Mouse (Mus musculus) kidney, postnatal 36 days (tissue): ENCODE results near the gene Insl5.

Experiments used
- DNase-seq, 2 experiments: peaks; one replicate each; pipeline ENCODE4 v3.0.0; 2021 to 2022; ENCODE audit warnings: mixed read lengths in 2 of 2

Insl5 gene

DNA sequence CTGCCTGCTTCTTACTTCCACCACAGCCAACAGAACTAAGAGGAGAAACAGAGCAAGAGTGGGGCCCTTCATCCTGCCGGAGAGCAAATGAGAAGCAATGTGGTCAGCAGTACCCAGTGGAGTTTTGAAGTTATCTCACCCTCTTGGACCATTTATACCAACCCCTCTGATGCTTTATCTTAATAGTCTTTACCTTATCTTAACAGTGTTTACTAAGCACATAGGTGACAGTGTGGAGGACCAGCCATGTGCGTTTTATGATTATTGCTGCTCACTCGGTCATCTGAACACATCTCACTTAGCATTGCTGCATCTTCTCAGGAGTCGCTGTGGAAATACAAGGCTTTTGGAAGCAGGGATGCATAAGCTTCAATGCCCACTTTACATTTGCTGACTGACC lies at the start of gene Insl5:
Gene Insl5, minus strand, starts transcription at position 222 of the 400 bp plus-strand sequence.
- no peak for DNase-seq

DNA sequence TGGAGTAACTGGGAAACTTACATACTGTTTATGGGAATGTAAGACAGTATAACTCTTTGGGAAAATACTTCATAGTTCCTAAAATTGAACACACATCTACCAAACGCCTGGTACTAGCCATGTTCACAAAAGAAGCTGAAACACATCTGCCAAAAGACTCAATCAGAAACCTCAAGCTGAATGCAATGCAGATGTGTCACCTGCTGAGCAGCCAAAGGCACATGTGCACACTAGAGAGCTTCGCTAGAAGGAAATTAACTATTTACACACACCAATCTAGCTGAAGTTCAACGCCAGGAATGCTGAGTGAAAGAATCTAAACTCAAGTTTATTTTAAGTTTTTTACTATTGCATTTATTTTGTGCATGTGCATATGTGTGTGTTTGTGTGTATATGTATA lies 44.0 kb upstream of the Insl5 start:
- no peak for DNase-seq

DNA sequence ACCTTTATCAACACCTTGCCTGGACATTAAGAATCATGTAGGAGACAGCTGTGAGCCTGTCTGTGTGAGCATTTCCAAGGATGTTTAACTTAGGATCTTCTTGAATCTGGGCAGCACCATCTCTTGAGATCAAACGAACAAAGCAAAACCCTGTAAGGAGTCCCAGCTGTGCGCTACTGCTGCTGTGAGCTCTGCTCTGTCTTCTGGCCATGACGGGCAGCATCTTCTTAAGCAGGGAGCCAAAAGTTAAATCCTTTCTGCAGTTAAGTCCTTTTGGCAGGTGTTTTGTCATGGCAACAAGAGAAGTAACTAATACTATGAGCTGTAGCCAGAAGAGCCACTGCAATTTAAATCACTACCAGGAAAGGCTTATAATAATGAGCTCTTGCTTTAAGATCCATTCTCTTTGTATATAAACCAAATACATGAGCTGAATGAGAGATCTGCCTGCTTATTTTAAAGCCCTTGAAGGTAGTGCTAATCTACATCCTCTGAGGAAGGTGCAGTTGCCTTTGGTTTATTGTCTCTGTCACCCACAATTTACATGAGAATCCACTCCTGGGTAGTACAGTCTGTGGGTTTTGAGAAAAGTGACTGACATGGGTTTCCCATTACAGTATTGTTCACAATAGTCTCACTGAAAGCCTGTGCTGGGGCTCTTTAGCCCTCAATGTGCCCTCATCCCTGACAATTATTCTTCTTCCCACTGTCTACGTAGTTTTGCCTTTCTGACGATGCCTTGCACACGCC lies 41.4 kb upstream of the Insl5 start:
- no peak for DNase-seq

DNA sequence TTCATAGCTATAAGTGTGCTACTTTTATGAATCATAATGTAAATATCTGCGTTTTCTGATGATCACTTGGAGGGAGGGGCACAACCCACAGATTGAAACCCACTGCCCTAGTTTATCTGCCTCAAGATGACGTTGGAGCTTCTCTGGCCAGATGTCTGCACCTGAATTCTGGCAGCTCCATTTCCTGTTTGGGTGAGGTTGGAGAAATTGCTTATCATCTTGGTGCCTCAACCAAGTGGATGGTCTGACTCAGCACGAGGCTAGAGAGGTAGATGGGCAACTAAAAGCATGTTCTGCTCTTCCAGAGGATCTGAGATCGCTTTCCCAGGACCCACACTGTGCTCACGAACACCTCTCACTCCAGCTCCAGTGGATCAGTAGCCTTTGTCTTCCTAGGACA lies 38.3 kb upstream of the Insl5 start:
- DNase-seq = no peak

DNA sequence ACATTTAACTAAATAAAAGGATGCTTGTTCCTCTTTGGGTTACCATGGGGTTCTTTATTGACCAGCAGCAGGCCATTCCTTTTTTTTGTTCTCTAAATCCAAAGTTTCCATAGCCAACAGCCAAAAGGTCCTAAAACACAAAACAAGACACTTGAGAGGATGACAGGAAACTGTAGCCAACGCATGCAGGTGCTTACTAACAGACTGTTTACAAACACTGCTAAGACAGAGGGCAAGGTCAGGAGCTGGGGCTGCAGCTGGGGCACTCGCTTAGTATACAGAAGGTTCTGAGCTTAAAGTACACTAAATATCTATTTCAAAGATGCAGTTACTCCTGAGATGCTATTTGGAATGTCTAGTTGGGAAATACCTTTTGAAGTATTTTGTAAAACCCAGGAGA lies 37.8 kb upstream of the Insl5 start:
- DNase-seq = no peak

DNA sequence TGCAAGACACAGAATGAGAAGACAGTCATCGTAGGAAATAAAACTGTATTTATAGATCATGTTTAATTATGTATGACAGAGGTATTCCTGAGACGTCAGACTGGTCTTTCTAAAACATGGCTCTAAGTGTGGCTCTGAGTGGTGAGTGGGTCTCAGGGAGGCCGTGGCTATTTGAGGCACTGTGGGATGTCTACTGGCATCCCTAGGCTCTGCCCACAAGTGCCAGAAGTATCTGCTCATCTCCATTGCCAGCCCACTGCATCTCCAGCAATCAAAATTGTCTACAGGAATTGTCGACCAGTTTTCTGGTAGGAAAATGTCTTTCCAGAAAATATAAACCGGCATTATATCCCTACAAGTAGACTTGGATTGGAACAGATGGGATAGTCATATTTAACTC lies 30.3 kb upstream of the Insl5 start:
- DNase-seq = no peak

DNA sequence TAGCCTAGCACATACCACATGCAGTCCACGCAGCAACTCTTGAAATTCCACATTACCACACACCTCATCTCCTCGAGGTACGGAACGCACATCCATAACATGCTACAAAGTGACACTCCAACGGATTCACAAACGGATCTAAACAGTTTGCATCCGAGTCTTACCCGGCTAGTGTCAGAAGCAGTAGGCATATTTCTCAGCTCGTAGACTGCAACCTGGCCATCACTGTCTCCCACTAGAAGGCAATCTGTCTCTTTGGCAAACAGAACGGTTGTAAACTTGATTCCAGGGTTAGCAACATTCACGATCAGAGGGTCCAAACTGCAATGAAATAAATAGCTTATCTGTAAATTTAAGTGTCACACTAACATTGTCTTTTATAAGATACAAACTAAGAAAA lies 21.4 kb upstream of the Insl5 start:
- DNase-seq = no peak

DNA sequence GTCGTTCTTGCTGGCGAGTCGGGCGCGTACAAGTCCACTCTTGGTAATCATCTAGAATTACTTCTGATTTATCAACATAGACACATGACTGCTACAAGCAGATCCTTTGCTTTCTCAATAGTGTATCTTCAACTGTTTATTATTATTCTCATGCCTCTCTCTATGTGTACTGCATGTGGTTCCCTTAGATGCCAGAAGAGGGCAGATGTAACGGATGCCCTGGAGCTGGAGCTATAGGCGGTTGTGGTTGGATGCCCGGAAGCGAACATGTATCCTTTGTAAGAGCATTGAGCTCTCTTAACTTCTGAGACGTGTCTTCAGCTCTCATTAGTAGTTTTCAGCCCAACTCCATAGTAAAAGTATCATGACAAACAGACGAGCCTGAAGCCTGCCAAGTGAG lies 16.4 kb upstream of the Insl5 start:
- no peak for DNase-seq

DNA sequence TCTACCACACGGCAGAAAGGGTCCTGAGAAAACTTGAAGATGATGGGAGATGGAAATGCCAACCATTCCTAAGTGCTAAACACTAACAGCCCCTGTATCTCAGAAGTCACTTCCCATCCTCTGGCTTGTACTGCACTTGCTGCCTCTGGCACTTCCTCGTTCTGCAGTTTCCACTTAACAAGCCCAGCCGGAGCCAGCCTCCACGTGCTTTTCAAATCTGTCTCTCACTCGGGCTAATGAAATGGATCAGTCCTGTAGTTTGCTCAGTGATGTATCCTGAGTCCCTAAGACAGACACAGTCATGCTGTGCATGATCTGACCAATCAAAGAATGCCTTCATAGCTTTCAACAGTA lies 13.2 kb upstream of the Insl5 start:
- DNase-seq = no peak

DNA sequence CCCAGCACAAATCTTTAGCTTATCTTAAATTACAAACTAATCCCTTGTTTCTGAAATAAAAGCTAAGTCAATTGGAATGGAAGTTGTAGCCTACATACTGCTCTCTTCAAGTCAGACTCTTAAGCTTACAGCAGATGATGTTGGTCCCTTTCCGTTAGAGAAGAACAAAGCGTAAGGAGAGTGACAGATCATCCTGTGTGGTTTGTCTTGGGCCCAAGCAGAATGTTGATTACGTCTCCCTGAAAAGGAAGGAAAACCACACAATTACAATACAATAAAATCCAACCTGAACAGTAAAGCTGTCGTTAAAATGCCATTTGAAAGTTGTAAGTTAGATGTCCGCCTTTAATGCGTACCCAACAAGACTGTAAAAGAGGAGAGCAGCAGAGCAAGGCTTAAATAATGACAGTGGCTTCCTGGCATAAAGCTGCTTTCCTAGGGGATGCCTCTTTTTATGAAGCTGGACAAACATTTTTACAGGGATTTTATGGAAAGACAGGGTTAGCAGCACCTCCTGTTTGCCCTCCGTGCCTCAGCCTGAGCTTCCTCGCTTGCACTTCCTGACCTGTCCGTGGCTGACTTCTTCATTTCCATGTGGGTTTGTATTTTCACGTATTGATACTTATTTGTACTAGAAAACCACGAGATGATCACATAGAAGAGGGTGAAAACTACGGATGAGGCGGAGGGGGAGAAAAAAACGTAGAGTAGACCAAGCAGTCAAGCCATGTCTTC lies 12.6 kb upstream of the Insl5 start:
- DNase-seq = no peak

DNA sequence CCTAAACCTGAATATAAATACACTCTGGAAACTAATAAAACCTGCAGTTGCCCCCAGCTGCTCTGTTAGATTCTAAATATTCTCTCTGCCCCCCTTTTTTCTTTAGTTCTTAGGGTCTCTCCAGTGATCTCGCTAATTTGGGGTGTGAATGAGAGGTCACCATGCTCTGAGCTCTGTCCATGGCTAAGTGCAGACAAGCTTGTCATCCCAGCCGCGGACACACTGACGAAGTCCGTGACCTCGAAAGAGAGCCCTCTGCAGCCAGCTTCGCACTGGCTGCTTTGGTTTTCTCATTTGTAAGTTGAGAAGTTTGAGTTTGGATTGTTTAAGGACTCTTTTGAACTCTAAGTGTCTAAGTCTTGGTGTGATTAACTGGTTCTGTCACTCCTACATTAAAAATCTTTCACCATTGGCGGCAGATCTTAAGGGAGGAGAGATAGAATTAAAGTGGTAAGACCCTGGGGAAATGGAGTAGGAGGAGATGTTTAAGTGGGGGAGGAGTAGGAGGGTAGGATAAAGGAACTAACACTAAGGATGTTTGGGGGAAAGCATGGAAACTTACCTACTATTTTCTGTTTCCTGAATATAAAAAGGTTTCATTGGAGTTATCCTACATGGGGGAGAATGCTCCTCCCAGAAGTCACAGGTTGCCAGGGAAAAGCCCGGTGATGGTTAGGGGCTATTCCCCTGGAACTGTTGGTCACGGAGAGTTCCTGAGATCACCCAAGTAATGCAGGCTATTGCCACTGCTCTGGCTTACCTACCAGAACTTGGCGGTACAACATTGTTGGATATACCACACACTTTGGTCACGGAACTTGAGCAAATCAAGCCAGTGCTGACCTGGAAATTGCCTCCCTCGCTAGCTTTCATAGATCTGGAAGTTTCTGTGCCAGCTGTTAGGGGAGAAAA lies 1.8 kb upstream of the Insl5 start:
- no peak for DNase-seq

DNA sequence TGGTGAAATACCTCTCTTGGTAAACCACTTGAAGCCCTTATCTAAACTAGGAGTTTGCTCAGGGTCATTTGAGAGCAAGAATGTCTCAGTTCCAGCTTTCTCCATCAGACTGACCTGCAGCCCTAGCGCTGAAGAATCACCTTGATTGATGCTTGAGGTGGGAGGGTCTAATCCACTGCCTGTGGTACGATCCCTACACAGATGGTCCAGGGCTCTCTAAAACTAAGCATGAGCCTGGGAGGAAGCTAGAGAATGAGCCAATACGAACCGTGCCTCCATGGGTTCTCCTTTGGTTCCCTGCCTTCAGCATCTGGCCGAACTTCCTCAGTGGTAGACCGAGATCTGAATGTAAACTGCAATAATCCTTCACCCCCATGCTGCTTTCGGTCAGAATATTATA lies 1.1 kb upstream of the Insl5 start:
- DNase-seq = no peak

DNA sequence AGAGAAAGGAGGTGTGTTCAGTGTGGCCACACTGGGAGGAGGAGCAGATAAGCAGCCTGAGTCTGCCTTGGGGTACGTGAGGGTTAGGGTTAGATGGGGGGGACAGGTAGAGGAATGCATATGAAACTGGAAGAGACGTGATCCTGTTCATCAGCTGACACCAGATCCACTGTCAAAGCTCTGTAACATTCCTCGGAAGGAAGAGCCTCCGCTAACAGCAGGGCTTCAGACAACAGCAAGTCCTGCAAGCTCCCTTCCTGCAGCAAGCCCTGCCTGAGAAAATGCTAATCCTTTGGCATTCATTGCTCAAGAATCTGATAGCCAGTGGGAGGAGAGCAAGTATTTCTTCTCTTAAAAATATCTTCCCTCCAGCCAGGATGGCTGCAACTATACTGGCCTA lies 13.2 kb downstream of the Insl5 start:
- DNase-seq = peak in 1 of 2 experiments; percentile 0

DNA sequence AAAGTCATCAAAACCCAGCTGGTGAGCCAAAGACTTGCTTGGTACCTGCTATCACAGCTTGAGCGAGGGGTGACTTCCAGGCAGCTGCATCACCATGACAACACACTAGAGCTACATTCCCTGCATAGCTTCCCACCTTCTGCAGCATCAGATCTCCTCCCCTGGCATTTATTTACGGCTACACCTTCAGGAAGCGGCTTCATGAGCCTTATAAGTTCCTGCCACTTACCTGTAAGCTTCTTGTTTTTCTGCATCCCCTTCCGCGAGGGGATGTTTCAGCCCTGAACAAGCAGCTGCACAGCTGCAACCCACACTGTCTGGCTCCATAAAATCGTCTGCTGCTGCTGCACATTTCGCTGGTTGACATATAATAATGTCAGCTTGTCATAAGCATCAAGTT lies 14.8 kb downstream of the Insl5 start:
- no peak for DNase-seq

DNA sequence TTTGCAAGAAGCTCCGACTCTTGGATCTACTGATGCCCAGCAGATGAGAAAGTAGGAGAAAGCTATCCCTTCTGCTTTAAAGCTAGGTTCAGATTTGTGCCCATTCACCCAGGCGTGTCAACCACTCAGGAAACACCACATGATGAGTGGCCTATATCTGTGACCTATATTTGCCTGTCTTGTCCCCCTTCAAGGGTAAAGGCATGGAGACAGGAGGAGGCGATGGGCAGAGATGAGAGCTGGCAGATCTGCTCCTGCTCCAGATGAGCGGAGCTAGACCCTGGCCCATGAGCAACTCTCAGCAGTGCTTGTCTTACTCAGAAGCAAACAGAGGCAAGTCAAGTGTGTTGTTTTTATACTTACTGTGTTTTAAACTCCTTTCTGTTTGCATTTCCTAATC lies 15.9 kb downstream of the Insl5 start:
- DNase-seq = no peak

DNA sequence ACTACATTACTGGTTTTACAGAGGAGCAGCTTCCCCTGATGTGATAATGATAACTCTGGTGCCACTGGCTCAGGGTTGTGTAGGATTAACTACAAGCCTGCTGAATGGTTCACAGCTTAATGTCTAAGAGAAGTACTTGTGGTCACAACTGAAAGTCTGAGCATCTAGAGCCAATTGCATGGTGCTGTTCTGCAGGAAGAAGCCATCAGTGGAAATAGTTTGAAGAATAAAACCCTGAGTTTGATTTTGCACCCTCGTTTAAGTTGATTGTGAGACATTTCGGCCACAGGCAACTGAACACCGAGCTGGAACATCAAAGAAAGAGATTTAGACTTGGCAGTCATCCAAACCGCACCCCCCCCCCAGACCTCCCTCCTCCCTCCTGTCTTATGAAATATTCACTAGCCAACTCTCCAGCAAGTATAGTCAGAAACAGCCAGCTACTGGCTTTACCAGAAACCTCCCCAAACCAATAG lies 19.7 kb downstream of the Insl5 start:
- DNase-seq = peak in 1 of 2 experiments; percentile 1

DNA sequence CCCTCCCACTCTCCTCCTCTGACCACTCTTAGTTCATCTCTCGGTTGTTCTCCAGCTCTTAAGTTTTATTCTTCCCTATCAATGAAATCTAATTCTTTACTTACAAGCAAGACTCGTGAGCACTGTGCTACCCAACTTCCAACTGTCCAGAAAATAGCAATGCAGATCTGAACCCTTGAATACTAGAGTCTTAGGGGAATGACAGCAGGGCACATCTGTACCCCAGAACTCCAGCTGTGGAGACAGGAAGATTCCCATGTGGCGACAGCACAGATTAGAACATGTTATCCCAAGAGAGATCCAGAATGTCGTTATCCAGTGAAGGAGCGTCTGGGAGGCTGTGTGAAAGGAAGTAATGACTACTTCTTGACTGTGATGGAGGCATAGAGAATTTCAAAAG lies 20.4 kb downstream of the Insl5 start:
- no peak for DNase-seq

DNA sequence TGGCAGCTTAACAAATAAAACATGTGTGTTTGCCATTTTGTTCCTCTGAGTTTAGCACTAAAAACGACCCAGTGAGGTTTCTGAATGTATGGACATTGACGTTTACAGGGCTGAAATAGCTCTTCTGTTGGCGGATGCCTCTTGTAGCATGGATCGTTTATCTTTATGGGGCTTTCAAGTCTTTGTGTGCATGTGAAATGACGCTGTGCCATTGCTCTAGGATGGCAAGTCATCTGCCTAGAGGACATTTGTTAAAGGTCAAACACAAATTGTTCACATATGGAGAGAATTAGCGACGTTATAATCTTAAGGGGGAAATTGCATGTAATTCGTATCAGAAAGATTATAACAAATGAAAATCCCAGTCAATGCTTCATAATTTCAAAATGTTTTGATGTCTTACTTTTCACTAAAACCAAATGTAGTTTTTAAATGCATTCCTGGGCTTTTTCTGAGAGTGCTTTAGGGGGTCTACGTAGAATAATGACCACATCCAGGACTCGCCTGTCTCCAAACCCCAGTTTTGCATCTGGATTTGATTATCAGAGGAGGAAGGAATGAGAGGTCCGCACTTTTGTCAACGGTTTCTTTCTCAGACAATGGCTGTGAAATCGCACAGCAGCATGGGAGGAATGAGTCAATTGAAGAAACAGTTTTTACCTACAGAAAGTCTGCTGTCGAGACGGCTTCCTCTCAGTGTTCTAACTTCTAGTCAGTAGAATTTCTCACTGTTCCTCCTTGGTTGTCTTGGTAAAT lies 21.3 kb downstream of the Insl5 start:
- DNase-seq = no peak

DNA sequence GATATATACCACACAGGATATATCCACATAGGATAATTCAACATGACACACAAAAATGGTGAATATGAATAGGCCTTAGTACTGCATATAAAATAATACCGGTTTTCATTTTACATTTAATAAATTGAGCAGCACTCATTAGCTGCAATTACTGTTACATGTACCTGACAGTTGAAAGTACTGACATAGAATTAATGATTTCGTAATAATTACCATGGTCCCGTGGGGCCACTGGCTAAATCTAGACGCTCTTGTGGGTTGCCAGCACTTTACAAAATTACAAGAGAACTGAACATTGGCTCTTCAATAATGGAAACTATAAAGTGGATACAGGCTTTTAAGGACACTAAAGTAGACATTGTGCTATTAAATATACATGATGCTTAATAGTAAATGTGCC lies 22.0 kb downstream of the Insl5 start:
- no peak for DNase-seq

DNA sequence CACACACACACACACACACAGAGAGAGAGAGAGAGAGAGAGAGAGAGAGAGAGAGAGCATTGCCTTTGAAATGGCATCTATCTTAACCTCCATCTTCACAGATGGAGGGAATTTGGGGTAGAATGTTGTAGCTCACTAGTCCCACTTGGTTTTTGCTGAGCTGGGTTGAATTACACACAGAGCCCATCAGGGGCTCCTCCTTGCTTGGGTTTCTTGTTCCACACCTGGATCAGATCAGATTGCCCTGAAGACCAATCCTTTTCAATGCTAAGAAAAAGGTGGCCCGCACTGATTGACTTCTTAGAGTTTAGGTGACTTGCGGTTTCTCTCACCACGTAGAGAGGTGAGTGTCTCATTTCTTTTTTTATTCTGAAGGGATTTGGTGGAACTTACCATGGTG lies 35.0 kb downstream of the Insl5 start:
- DNase-seq = no peak

DNA sequence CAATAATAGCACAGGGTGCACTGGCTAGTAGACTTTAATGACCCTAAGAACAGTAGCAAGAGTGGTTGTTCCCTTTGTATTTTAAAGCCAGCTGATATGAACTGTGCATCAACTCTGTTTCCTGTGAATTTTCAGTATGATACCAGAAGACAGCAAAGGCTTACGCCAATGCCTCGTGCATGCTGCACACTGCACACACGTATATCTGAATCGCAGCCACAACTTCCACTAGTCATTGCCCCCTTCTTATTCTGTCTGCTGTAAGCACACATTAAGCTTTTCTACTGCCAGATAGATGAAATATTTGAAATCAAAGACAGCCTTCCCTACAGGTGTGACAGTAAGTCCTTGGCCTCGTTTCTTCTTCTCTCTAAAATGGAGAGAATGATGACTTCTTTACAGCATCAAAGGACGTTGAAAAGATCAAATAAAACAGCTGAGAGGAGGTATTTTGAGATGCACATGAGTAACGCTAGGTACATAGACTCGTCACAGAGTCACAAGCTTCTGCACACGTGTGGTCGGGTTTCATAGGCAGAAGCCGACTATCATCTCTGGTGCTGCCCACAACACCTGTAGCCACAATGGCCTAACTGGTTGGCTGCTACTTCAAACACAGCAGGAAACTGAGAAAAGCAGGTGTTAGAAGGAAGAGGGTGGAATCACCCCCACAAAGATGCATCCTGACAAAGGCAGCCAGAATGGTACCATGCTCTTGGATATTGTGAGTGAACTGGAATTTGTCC lies 35.9 kb downstream of the Insl5 start:
- DNase-seq = no peak

DNA sequence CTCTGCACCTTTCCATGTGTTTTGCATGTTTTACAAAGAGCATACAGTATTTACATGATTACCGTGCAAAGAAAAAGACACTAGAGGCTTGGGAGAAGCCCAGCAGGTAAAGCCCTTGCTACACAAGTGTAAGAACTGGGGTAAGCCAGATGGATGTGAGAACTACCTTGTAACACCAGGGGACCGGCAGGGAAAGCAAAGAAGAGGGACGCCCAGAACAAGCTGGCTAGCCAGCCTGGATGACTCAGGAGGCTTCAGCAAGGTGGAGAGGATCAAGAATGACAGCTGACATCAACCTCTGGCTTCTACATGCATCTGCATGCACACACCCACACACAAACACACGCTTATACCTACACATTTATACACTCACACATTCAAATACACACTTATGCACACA lies 36.6 kb downstream of the Insl5 start:
- DNase-seq = no peak
